Mouse (Mus musculus) megakaryocyte, embryonic 14.5 days (primary cell): ENCODE measurements at regions not wholly inside any gene's neighbourhood (a gene's known extent, or its start where the extent isn't known, plus 50 kb on each side); places are given as distances from the start of the nearest gene placed in this dataset.

Experiments
- FLI1 ChIP-seq: IDR thresholded peaks from 2 replicates; pipeline ENCODE4 v1.6.1; 2012; ENCODE audit warnings: low read length, inconsistent platforms, mixed read lengths
- GATA1 ChIP-seq: IDR thresholded peaks from 3 replicates; pipeline ENCODE4 v1.6.1; 2012; ENCODE audit warnings: mixed read lengths, low read length, inconsistent platforms, borderline replicate concordance

DNA sequence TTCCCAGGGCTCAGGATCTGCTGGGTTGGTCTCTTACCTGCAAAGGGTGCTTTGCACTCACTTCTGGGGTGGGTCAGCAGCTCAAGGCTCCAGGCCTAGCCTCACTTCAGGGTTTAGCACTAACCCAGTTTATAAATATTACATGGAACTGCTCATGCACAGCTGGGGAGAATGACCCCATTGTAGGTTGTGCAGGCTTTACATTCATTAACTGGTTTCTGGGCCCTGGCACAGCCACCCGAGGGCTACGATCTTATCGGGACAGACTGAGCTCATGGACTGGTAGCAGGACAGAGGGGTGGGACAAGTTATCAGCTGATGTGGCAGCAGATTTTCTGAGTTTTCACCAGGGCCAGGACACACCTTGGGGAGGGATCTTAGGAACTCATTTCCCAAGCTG lies 59.4 kb upstream of the Shh start:
- TF ChIP-seq GATA1: no peak
- no peak for TF ChIP-seq FLI1
